Mouse (Mus musculus) bone marrow macrophage, adult 2 months (primary cell): Measurements from ENCODE around the gene Gm20388.

Experiments
- CTCF ChIP-seq: IDR thresholded peaks from 2 replicates; pipeline ENCODE4 v1.5.1; 2012; ENCODE audit warnings: low read depth, mild to moderate bottlenecking, low read length, moderate library complexity
- POLR2A ChIP-seq: IDR thresholded peaks from 2 replicates; pipeline ENCODE4 v1.6.1; 2012; ENCODE audit warnings: mild to moderate bottlenecking, low read depth, low read length, borderline replicate concordance

DNA sequence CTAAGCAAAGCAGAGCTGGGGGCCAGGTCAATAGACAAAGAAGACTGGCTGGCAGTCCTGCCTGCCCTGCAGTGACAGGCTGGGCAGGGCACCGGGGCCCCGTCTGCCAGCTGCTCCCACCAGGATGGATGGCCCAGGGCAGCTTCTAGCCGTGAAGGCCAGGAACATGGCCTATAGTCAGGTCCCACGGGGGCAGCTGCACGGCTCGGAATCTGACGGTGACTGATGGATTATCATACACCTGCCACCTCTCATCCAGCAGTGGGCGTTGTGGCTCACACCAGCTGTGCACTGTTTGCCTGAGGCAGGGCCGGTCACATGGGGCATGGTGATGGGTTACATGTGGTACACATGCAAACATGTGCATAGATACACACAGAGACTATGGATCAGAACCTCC is 445.4 kb downstream of the Gm20388 start:
- TF ChIP-seq CTCF (no peak), POLR2A (no peak)
